Mouse (Mus musculus) kidney, adult 18-20 months (tissue): Measurements from ENCODE around the gene Mtus2.

Source experiments
- DNase-seq: peaks from one replicate; pipeline ENCODE4 v3.0.0; 2021

Mtus2 gene

DNA sequence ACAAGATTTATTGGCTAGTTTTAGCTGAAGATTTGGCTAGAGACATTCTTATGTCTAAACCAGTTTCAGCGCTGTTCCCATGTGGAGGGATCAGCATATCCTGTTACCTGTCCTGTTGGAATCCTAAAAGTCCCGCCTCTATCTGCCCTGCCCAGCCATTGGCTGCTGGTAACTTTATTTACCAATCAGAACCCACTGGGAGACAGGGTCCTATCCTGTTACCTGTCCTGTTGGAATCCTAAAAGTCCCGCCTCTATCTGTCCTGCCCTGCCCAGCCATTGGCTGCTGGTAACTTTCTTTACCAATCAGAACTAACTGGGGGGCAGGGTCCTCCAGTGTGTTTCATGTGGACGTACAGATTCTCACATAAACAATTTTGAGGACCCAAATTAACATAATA, 234.3 kb downstream of the Mtus2 start:
- no peak for DNase-seq

DNA sequence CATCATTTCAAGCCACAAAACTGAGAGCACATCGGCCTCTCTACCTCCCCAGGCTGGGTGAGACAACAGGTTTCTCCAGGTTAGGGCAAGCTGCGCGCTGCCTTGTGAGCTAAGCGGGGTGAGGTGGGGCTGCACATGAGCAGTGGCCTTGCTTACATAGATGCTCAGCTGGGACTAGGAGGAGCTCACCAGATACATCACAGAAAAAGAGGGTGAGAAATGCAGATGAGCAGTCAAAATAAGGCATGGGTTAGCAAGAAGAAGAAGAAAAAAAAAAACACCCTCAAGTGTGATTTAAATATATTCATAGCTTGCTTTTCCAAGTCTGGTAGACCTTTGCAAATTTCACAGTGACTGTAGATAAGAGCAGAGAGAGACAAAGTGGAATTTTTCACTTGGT, 254.7 kb downstream of the Mtus2 start:
- DNase-seq = no peak

DNA sequence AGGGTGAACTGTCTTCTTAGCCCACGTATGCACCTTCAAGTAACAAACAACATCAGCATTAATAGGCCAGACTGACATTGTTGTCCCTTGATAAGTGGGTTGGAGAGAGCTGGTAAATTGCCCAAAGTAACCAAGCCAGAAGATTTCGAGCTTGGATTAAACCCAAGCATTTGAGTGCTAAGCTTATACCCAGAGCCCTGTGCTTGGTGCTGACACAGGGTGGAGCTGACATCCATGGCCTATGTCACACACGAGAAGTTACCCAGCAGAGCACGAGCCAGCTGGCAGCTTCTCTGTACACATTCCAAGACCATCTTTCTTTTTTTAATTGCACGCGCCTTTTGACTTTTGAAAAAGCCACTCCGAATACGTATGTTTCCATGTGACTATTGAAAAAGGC, 259.7 kb downstream of the Mtus2 start:
- DNase-seq = no peak

DNA sequence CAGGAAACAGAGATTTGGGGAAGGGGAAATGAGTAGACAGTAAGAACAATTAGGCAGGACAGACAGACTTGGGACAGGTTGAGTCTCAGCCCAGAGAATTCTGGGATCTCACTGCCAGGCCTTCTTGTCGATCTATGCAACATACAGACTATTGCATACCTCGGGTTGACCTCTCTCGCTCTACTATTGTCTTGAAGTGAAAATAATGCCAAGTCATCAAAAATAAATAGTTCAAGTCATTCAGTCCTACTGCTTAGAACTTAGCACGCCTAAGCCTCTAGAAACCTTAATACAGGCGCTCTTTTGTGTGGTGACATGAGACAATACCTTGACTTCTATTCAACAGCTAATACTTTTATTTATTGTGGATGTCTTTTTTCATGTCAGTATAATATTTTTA, 265.8 kb downstream of the Mtus2 start:
- DNase-seq = no peak

DNA sequence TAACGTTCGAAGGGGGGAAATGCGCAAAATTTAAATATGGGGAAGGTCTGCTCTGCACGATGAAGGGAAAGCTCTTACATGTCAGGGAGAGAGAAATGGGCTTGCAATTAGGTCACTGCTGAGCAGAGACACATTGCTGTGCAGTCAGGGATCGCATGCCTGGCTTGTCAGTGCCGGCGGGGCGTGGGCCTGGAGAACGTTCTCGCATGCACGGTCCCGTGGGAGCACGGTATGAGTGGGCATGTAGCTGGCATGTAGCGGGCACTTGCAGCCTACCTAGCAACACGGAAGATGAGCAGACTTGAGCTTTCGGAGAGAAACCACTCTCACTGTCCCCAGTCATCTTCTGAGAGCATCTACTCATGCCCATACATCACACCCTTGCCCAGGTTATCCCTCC, 266.9 kb downstream of the Mtus2 start:
- DNase-seq = no peak

DNA sequence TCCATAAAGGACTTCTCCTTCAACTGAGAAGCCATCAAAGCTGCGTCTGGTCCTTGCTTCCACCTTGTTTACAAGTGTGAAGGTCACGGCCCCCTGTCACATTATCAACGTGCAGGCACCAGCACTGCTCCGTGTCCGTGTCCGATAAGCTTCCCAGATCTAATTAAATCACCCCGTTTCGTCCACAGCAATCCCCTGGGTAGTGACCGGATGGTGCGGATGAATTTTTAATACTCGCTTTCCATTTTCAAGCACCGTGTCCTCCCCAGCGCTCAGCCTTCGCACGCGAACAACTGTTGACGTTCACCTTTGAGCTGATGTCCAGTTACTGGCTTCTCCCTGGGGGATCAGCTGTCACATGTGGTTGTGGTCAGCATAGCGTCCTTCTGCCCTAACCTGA, 276.6 kb downstream of the Mtus2 start:
- DNase-seq = no peak

DNA sequence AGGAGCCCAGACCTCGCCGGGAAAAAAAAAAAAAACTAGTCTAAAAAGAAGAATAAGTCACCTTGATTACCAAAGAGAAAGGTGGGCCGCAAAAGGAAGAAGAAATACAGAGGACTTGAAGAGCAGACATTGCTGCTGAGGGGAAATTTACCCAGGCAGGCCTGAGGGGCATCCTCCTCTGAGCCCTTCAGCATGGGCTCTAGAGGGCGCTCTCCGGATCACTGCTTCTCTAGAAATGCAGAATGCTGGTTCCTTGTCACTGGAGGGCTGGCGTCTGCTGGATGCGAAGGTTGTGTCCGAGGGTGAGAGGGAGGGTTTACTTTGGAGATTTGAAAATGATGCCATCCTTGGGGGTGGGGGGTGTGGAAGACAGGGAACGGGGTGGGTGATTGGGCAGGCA, 279.5 kb downstream of the Mtus2 start:
- no peak for DNase-seq

DNA sequence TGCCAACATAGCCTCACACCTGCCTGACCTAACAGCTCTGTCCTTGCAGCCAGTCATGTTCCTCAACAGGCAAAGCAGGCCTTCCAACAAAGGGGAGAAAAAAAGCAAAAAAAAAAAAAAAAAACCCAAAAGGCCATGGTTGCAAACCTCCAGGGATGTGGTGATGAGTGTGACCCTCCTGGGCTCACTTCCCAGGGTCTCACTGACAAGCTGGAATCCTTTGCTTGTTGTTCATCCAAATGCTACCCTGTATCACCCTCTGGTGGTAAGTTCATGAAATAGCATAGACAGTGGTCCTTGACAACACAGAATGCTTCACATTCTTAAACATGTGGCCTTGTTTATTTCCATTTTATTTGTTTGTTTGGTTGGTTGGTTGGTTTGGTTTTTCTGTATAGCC, 281.9 kb downstream of the Mtus2 start:
- no peak for DNase-seq

DNA sequence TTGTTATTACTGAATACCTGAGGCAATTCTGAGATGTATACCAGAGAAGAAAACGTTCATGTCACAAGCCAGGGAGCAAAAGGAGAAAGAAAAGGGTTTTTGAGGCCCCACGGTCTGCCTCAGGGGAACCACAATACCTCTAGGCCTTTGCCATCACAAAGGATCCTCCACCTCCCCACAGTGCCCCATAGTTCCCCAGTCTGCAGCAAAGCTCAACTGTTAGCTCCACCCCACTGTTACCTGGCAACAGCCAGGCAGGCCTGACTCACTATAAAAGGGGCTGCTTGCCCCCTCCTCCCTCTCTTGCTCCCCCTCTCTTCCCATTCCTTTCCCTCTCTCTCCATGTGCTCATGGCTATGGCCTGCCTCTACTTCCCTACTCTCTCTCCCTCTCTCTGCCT, 282.6 kb downstream of the Mtus2 start:
- DNase-seq = no peak

DNA sequence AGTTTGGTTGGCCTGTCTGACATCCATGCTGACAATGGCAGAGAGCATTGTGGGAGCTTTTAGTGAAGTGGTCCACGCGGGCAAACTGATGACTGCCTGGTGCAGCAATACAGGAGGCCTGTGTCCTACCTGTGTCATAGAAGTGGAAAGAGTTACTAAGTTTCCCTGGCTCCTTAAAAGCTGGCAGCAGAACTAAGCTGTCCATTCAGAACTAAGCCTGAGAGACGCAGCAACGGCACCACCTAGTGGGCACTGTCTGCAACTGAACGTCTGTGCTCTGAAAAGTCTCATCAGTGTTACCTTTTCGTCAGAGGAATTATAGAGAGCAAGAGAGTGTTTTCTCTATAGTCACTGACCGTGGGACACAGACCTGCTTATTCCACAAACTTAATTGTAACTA, 284.8 kb downstream of the Mtus2 start:
- DNase-seq = peak; percentile 63

DNA sequence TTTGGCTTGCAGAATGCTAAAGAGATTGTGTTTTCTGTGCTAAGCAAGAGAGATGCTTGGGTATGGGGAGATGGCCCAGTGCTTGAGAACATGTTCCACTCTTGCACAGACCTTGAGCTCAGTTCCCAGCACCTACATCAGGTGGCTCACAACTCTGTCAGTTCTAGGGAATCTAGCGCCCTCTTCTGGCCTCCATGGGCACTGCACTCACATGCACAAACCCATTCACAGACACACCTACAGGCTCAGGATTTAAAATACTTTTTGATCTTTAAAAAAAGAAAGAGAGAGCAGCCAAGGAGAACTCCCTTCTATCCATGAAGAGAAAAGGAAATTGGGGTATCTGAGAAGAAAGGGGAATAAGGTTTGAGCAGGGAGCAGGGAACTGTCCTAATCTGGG, 287.4 kb downstream of the Mtus2 start:
- DNase-seq = no peak

DNA sequence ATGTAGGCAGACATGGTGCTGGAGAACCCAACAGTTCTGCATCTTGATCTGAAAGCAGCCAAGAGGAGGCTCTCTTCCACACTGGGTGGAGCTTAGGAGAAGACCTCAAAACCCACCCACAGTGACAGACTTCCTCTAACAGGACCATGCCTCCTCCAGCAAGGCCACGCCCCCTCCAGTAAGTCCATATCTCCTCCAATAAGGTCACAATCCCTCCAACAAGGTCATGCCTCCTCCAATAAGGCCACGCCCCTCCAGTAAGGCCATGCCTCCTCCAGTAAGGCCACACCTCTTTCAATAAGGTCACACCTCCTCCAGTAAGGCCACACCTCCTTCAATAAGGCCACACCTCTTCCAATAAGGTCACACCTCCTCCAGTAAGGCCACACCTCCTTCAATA, 288.3 kb downstream of the Mtus2 start:
- no peak for DNase-seq

DNA sequence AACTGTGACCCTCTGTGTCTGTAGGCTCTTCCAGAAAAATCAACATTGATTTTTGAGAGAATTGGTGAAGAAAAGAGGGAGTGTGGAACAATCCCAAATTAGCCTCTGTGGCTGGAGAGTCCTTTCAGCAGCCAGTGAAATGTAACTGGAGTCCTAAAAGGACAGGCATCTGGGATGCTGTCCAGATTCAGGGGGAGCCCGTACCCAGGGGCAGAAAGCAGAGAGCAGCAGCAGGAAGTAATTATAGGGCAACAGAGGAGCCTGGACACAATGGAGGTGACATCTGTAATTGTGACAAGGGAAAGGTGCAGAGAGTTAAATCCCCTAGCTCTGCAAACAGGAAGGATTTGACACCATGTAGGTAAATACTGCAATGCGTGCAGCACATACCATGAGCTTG, 291.1 kb downstream of the Mtus2 start:
- DNase-seq = no peak

DNA sequence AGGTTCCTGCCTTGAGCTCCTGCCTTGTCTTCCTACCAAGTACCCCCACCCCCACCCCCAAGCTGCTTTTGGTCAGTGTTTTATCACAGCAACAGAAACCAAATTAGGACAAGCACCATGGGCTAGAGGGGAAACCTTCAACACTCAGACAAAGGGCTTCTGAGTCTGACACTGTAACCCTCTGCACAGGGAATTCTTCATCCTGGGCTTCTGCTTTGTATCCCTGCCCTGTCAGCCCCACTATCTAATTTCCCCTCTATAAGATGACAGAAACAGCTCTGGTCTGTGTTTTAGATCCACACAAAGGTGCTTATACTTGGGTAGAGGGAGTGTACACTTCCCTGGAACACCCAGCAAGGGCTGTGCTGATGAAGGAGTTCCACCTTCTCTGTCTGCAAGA, 294.7 kb downstream of the Mtus2 start:
- DNase-seq = no peak

DNA sequence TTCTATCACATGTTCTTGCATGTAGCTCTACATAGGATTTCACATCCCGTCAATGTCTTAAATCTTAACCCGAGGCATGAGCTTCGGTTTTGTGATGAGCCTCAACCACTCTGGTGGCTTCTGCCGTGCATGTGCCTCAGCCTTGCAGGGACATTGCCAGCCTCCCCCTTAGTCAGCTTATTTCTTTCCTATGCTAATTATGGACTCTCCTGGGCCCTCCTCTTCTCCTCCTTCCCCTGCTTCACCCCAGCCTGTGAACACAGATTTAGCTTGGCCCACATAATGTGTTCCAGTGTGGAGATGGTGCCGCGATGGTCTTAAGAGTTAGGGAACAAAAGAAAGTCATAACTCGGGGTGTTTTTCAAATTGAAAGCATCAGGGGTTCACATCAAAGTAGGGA, 304.9 kb downstream of the Mtus2 start:
- no peak for DNase-seq

DNA sequence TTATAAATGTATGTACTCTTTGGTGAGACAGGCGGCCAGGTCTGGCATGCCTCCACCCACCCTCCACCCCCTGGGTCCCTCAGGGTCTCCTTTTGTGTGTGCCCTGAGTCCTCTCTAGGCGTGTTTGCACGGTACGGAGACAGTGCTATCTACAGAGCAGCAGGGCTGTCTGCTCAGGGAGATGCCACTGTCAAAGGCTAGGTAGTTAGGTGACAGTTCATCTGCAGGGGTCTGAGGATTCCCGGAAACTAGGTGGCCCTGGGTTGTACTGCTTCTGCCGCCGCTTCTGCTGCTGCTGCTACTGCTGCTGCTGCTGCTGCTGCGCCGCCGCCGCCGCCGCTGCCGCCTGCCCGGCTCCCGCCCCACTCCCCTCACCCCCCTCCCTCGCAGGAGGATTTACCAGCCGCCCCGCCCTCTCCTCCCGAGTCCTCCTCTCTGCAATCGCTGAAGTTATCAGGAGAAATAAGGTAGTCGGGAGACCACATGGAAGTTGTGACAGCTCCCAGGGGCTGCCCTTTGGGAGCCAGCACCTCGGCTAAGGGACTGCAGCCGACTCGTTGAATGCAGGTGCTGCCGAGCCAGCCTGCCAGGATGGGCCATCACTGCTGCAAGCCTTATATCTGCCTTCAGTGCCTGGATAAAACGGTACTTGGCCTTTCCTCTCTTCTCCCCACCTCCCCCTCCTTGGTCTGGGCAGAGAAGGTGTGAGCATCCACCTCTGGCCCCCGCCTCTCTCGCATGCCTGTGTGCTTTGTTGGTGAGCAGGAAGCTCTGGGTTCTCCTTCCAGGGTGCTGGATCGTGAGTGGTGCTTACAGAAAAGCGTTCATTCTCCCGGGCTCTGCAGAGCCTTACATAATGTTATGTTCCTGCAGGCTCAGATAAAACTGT, 307.9 kb downstream of the Mtus2 start:
- no peak for DNase-seq

DNA sequence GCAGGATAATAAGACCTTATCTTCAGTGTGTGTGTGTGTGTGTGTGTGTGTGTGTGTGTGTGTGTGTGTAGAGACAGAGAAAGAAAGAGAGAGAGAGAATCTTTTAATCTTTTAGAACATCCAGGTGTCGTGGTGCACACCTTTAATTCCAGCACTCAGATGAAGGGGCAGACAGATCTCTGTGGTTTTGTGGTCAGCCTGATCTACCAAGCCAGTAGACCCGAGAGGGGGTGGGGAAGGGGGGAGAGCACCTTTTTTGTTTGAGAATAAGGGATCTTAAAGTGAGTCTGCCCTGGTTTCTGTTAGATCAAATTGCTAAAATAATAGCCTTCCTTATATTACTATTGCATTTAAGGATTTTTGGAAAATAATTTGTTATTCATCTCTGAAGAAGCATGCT, 309.7 kb downstream of the Mtus2 start:
- DNase-seq = no peak

DNA sequence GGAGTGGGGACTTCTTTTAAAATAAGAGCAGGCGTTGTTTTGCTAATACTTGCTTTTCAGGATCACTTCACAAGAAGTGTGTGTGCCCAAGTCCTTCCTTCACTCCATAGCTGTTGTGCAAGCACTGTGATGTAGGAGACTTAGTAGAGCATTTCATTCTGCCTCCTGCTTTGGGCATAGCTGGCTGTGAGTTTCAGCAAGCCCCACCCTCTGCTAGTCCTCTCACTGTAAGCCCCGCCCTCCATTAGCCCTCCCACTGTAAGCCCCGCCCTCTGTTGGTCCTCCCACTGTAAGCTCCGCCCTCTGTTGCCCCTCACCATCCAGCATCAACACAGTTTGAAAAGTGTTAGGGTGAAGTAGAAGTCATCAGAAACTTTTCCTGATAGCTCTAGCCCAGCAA, 310.3 kb downstream of the Mtus2 start:
- DNase-seq = no peak

DNA sequence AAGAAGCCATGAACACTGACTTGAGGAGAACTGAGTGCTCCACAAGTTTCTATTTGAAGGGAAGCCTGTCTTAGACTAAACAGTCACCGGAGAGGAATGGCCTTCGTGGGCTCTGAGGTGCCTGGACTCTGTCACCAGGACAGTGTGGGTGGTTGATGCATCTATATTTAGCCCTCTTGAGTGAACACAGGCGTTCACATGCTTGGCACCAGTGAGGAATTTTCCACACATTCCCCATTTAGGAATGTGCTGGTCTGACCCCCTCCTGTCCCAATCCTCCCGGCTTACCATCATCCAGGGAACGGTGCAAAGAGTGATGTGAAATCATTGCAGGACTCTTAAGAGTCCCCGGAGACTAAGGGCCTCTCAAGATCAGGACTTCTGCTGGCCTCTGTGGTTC, 314.9 kb downstream of the Mtus2 start:
- no peak for DNase-seq

DNA sequence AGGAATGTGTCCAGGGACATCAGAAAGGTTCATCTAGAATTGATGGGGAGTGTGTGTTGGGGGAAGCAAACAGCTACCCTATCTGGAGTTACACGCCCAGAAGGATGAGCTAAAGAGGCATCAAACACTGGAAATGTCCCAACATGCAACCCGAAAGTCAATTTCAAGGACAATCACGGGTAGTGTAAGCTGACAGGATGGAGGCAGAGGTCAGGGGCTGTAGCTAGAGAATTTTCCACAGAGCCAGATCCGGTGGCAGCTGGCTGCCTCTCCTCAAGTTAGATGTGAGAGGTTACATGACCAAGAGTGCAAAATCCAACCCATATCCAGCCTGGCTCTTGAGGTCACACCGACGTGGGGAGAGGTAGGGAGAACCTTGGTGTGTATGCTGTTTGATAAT, 315.7 kb downstream of the Mtus2 start:
- DNase-seq = no peak

DNA sequence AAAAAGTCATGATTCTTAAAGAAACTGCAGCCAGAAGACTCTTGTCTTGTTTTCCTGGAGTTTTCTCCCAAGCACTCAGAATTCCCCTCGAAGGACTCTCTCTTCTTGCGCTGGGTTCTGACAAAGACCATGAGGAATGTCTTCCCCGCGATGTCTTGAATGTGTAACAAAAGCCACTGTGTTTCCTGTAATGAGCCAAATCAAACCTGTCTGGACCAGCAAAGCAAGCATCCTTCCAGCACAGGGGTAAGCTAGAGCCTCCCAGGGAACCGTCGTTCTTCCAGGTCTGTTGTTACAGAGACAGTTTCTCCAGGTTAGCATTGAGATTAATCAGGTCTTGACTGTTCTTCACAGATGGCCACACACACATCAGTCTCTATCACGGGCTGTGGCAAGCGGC, 321.1 kb downstream of the Mtus2 start:
- no peak for DNase-seq

DNA sequence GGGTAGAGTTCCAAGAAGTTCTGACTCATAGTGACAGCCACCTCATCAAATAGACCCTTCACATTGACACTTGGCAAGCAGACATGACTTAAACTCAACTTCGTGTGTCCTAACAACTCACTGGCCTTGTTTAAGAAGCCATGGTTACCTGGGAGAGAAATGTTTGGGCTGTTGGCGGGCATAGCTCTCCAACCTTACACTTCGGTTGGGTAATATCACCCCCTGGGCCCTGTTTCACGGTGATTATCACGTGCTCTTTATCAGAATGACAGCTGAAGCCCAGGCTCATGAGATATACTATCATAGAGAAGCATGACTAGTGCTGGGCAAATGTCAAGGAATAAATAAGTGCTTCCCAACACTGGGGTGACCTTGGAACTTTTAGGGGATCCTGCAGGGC, 323.2 kb downstream of the Mtus2 start:
- DNase-seq = no peak

DNA sequence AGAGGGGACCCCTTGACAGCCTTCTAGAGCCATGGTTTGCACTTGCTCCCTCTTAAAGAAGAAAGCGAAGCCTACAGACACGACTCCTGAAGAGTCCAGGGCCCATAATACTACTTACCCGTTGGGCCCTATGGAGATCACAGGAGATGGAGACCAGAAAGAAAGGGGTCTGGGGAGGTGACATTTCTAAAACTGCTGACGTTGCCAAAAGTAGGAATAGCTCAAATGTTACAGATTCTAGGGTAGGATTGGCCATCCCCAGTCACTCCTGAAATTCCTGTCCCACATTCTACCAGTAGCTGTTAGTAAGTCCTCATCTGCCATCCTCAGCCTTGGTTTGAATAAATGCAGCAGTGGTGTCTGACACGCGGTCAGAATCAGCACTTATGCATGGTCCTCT, 325.0 kb downstream of the Mtus2 start:
- no peak for DNase-seq

DNA sequence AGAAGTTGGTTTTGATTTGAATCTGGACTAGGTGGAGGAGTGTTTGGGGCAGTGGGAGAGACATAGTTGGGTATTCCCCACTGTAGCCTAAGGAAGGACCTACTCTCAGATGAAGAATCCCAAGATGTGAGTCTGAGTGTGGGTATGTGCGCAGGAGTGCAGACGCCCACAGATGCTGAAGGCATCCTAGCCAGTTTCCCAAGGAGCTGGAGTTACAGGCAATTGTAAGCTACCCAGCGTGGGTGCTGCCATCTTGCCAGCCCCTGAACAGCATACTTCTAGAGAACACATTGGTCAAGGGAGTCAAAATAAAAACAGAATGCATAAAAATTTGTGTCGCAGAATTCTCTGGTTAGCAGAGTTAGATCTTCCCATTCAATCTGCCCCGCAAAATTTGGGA, 325.5 kb downstream of the Mtus2 start:
- DNase-seq = no peak

DNA sequence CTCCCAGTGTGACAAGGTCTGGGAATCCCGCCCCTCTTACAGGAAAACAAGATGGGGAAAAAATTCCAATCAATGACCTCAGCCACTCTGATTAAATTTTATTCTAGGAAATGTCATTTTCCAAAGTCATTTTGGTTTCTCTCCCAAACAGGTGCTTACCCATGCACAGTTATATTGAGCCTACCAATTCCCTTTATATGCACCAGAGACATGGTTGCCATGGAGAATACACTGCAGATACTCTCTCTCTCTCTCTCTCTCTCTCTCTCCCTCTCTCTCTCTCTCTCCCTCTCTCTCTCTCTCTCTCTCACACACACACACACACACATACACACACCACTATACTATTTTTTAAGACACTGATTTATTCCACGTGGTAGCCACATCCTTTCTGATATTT, 326.1 kb downstream of the Mtus2 start:
- no peak for DNase-seq
